Mouse (Mus musculus) left cerebral cortex, postnatal 25 days (tissue): ENCODE measurements around the gene Rbbp6. TPM values are rescaled to one million over a fixed set of nuclear protein-coding genes. Genes with fewer than 3 reads are reported as not detected.

Source experiments
- DNase-seq, 2 experiments: peaks; one replicate each; pipeline ENCODE4 v3.0.0; 2022; ENCODE audit warnings: low spot score in 2 of 2, mixed read lengths in 1 of 2
- intact Hi-C: fragments of 180-260 bp; cut with DNase I; formaldehyde crosslinking; loops from one replicate; pipeline ENCODE4 v1.15.1; 2025
- total RNA-seq, 2 experiments: library from RNA; stranded (reverse); gene quantifications; 2 replicates each; pipeline ENCODE4 v1.2.3; 2021

Gene Rbbp6
- total RNA-seq, 2 experiments from 2014 or later, result 61.4 to 71.6 TPM

- intact Hi-C loops, result loop anchor here (1.0 to 5.0 kb wide), 2 partner anchors 37 to 54 kb away; no protein-coding TSS in a partner anchor
- DNase-seq, result peak; percentile 72 to 80
Observed at GRCm38 (mm10) chr7:123030709-123031181, 65.3 kb downstream of the Rbbp6 start.

- intact Hi-C loops, result loop anchor here (1.0 to 5.0 kb wide), 2 partner anchors 36 to 53 kb away; no protein-coding TSS in a partner anchor
- DNase-seq, result peak; percentile 36 to 44
Observed at GRCm38 (mm10) chr7:123031211-123031743, 65.8 kb downstream of the Rbbp6 start.

- intact Hi-C loops, result no loop called here
- peak in 1 of 2 experiments; percentile 80 for DNase-seq
Observed at GRCm38 (mm10) chr7:123035314-123035713, 69.8 kb downstream of the Rbbp6 start.

- no peak for DNase-seq
- intact Hi-C loops, result no loop called here
Observed at GRCm38 (mm10) chr7:123039302-123039701, 73.8 kb downstream of the Rbbp6 start.

GRCm38 (mm10) chr7:123045146-123045545 lies 79.7 kb downstream of the Rbbp6 start:
- intact Hi-C loops, result no loop called here
- DNase-seq, result no peak

GRCm38 (mm10) chr7:123046473-123047091 lies 81.1 kb downstream of the Rbbp6 start:
- intact Hi-C loops, result no loop called here

More at GRCm38 (mm10) chr7:123046473-123047091, 81.1 kb downstream of the Rbbp6 start:
- no peak for DNase-seq

Other genes starting within 250 kb of the Rbbp6 start
- gene Tnrc6a, start 158.2 kb downstream of the Rbbp6 start, total RNA-seq, result 10 to 100 TPM; 49.6 to 54.1 TPM
- 1 to 10 TPM in 1 of 2 experiments, under 1 TPM in 1; 0.55 to 2.0 TPM for gene Slc5a11, start 249.1 kb downstream of the Rbbp6 start, total RNA-seq